Comparison of ENCODE assay signal across 21 mouse cellular contexts in the genomic region with DNA sequence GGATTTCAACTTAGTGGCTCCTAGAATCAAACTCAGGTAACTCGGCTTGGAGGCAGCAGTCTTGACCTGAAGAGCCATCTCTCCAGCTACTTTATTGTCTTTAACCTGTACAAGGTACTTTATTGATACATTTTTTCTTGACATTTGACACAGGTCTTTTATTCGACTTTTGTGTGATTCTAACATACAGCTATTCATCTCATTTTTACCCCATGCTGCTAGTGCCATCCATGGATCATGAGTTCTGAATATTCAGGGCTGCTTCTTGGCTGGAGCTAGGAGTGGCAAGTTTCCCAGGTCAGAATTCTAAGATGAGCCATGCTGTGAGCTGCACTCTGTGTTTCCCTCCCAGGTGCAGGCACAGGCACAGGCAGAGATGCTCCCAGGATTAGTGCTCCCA. TPM values are rescaled to one million over a fixed set of nuclear protein-coding genes. Genes with fewer than 3 reads are reported as not detected.
"Had no signal": no experiment of that assay in that cellular context is flagged by ENCODE, and none has a peak within 500 bp of the region (broad histone marks: within the 10 kb centered on the region; RNA-seq: fewer than 3 reads in every experiment).

No protein-coding gene starts in this region.

- DNase-seq: kidney, adult 8-10 months; kidney, postnatal 25 days; lung, postnatal 36 days; thymus, adult 2 months; thymus, postnatal 25 days had no signal

- H3K4me2 ChIP-seq: liver, embryonic 11.5 days; liver, embryonic 15.5 days; midbrain, embryonic 15.5 days; neural tube, embryonic 12.5 days; stomach, embryonic 15.5 days had no signal

- H3K27me3 ChIP-seq: liver, embryonic 15.5 days; midbrain, embryonic 15.5 days; neural tube, embryonic 12.5 days; stomach, embryonic 15.5 days had no signal

- H3K4me1 ChIP-seq: limb, embryonic 10.5 days; liver, embryonic 15.5 days; midbrain, embryonic 15.5 days; neural tube, embryonic 12.5 days had no signal

- H3K4me3 ChIP-seq: left cerebral cortex, adult 2 months; limb, embryonic 10.5 days; liver, embryonic 15.5 days; midbrain, embryonic 10.5 days; midbrain, embryonic 15.5 days; neural tube, embryonic 12.5 days; stomach, embryonic 15.5 days had no signal

- H3K36me3 ChIP-seq: limb, embryonic 10.5 days; liver, embryonic 15.5 days; midbrain, embryonic 10.5 days; midbrain, embryonic 15.5 days; neural tube, embryonic 12.5 days; stomach, embryonic 15.5 days had no signal

- H3K9me3 ChIP-seq: limb, embryonic 10.5 days; liver, embryonic 15.5 days; midbrain, embryonic 15.5 days; neural tube, embryonic 12.5 days; stomach, embryonic 15.5 days had no signal

- ATAC-seq: midbrain, embryonic 15.5 days had no signal

- H3K9ac ChIP-seq: liver, embryonic 15.5 days; midbrain, embryonic 15.5 days; neural tube, embryonic 12.5 days; stomach, embryonic 15.5 days had no signal

- H3K27ac ChIP-seq: left cerebral cortex, adult 2 months; limb, embryonic 10.5 days; liver, embryonic 15.5 days; midbrain, embryonic 10.5 days; midbrain, embryonic 15.5 days; neural tube, embryonic 12.5 days; stomach, embryonic 15.5 days had no signal

RNA-seq across cellular contexts. Expression of gene Cd244a, which starts 6.8 kb away (rescaled TPM):
- total RNA-seq: layer of hippocampus, postnatal 25 days; left cerebral cortex, adult 2 months; left cerebral cortex, postnatal 14 days had no signal
- polyA plus RNA-seq: limb, embryonic 10.5 days; midbrain, embryonic 10.5 days; midbrain, embryonic 15.5 days; neural tube, embryonic 12.5 days had no signal

RNA-seq across cellular contexts. Expression of gene Itln1, which starts 17.1 kb away (rescaled TPM):
- total RNA-seq: layer of hippocampus, postnatal 25 days; left cerebral cortex, adult 2 months; left cerebral cortex, postnatal 14 days; megakaryocyte progenitor cell, adult 5-6 weeks; monocyte, adult 5-6 weeks; neutrophil, adult 5-6 weeks had no signal
- polyA plus RNA-seq: kidney, embryonic 16.5 days; limb, embryonic 10.5 days; liver, embryonic 11.5 days; liver, embryonic 15.5 days; lung, embryonic 16.5 days; midbrain, embryonic 10.5 days; midbrain, embryonic 15.5 days; neural tube, embryonic 12.5 days; urinary bladder, adult 2 months had no signal

RNA-seq across cellular contexts. Expression of gene Ly9, which starts 55.0 kb away (rescaled TPM):
- total RNA-seq: left cerebral cortex, adult 2 months; left cerebral cortex, postnatal 14 days had no signal
- polyA plus RNA-seq: limb, embryonic 10.5 days; midbrain, embryonic 10.5 days; neural tube, embryonic 12.5 days had no signal
